Mouse (Mus musculus) ovary, adult 18-20 months (tissue): Measurements from ENCODE around the gene Pilra.
"Not testable (repeated sequence)": the region's sequence is repeated elsewhere in the genome, so short reads cannot be mapped to it uniquely, and the experiment has no call there.

Experiments
- DNase-seq: peaks from one replicate; pipeline ENCODE4 v3.0.0; 2022; ENCODE audit warnings: low spot score, mixed read lengths

Gene Pilra

DNA sequence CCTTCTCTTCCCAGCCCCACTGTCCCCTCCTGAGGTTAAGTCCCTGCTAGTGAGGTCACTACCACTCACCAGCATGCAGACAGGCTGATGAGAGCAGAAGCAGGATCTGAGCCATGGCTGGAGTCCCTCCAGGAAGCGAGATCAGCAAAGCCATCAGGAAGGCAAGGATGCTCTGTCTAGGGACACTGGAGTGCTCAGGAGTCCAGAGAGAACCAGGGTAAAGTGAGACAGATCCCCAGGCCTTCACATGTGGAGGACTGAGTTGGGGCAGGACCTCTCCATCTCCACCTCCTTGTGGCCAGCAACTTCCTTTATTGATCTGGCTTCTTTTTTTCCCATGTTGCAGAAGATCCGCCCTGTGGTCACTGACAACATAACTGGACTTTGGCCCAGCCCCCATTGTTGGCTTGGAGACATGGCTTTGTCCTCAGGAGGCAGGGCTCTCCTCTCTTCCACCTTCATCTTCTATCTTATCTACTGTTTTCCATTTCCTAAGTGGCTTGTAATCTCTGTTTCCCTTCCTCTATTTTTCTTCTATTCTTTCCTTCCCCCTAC is at the start of gene Pilra:
TSS of gene Pilra (minus strand) at position 316 of the 555 bp plus-strand sequence.
- DNase-seq: not testable (repeated sequence)

- no peak for DNase-seq
Measured at GRCm38 (mm10) chr5:137883345-137883744, 47.3 kb upstream of the Pilra start.

GRCm38 (mm10) chr5:137882922-137883321 is 46.8 kb upstream of the Pilra start:
- no peak for DNase-seq

- no peak for DNase-seq
Measured at GRCm38 (mm10) chr5:137877860-137878259, 41.8 kb upstream of the Pilra start.

- no peak for DNase-seq
Measured at GRCm38 (mm10) chr5:137875054-137875453, 39.0 kb upstream of the Pilra start.

GRCm38 (mm10) chr5:137872381-137872702 is 36.3 kb upstream of the Pilra start:
- not testable (repeated sequence) for DNase-seq

- DNase-seq: not testable (repeated sequence)
Measured at GRCm38 (mm10) chr5:137871644-137872380, 35.7 kb upstream of the Pilra start, which contains the start of gene Pilrb2. Pilrb2 (minus strand) TSS chr5:137871815.

- DNase-seq: not testable (repeated sequence)
Measured at GRCm38 (mm10) chr5:137868600-137868999, 32.5 kb upstream of the Pilra start.

- not testable (repeated sequence) for DNase-seq
Measured at GRCm38 (mm10) chr5:137864008-137864407, 27.9 kb upstream of the Pilra start.

DNA sequence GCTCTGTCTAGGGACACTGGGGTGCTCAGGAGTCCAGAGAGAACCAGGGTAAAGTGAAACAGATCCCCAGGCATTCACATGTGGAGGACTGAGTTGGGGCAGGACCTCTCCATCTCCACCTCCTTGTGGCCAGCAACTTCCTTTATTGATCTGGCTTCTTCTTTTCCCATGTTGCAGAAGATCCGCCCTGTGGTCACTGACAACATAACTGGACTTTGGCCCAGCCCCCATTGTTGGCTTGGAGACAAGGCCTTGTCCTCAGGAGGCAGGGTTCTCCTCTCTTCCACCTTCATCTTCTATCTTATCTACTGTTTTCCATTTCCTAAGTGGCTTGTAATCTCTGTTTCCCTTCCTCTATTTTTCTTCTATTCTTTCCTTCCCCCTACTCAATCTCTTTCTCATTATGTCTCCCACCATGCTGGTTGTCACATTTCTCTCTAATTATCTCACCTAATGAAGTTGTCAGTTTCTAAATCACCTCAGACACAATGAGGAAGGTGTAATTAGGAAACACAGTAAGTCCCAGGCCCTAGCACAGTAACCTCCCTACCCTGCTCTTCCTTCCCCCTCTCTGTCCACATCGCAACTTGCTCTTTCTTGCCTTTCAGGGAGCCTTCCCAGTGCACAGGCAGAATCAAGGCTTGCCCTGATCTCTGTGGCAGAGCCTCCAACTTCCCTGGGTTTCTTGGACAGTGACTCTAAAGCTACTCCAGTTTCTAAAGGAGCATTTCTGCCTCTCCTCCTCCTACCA is 22.1 kb upstream of the Pilra start, which contains the start of gene Pilrb1:
TSS of gene Pilrb1 (minus strand) at position 147 of the 751 bp plus-strand sequence.
- not testable (repeated sequence) for DNase-seq

GRCm38 (mm10) chr5:137856870-137857269 is 20.8 kb upstream of the Pilra start:
- DNase-seq: not testable (repeated sequence)

DNA sequence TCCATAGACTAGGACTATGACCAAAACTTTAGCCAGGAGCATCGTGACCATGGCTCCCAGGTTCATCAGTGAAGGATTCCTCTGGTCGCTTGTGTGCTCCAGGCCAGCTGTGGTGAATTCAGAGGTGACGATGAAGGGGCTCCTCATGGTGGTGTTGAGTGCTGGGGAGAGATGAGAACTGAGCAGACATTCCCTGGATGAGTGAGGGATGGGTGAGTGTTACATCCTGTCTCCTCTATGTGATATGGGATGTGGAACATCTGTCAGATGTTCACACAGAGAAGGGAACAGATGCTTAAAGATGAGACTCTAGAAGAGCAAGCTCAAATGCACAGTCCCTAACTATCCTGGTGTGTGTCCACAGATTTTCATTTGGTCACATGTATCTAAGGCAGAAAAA is 18.8 kb upstream of the Pilra start:
- not testable (repeated sequence) for DNase-seq

- not testable (repeated sequence) for DNase-seq
Measured at GRCm38 (mm10) chr5:137850313-137850712, 14.2 kb upstream of the Pilra start.

DNA sequence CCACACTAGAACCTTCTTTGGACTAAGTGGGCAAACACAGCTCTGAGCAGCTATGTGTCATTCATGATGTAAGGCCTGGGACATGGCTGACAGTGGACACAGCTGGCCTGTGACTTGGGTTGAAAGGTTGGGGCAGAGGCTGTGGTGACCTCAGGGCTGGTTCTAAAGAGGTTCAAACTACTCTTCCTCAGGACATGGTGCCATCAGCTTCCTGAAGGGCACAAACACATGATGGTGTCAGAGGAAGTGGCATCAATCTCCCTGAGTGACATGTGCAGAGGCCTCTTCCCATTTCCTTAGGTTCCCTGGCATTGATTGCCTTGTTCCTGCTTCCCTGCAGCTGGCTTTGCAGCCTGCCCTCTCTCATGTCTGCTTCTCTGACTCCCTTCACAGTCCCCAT is 1.0 kb upstream of the Pilra start:
- not testable (repeated sequence) for DNase-seq

DNA sequence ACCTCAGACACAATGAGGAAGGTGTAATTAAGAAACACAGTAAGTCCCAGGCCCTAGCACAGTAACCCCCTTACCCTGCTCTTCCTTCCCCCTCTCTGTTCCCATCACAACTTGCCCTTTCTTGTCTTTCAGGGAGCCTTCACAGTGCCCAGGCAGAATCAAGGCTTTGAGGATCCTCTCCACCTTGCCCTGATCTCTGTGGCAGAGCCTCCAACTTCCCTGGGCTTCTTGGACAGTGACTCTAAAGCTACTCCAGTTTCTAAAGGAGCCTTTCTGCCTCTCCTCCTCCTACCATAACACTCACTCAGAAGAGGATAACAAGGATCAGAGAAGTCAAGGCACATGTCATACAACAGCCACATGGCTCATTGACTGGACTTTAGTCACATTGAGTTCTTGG is 530 bp upstream of the Pilra start:
- no peak for DNase-seq

- no peak for DNase-seq
Measured at GRCm38 (mm10) chr5:137833500-137833899, 2.6 kb downstream of the Pilra start.

DNA sequence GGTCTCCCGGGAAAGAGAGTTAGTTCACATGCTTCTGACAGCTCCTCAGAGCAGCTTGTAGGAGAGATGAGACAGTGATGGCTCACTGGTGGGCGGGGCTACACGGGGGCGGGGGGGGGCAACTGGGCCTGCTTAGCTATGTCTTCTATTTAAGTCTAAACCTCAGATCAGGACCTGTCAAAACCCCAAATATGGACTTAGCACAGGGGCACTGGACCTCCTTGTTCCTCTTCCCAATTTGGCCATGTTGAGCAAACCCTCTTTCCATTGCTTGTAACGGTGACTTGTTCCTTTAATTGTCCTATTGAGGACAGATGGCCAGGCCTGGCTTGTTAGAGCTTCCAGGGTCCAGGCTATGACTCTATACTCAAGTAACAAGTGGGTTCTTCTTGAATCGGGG is 4.6 kb downstream of the Pilra start:
- no peak for DNase-seq

GRCm38 (mm10) chr5:137831106-137831505 is 5.0 kb downstream of the Pilra start:
- no peak for DNase-seq

DNA sequence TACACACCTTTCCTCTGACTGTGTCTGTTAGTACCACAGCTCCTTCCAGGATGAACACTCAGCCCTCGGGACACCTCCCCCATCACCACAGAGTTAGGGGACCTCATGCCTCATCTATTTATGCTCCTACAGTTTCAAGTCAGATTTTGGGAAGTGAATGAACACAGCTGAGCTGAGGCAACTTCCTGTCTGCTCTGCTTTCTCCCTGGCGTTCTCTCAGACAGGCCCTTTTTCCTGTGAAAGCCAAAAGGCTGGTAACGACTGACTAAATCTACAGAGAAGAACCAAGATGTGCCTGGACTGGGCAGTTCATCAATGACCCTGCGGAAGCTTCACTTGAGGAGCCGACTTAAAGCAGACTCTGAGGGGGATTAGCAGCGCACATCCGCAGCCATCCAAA is 5.8 kb downstream of the Pilra start:
- no peak for DNase-seq

GRCm38 (mm10) chr5:137828694-137829093 is 7.4 kb downstream of the Pilra start:
- no peak for DNase-seq

DNA sequence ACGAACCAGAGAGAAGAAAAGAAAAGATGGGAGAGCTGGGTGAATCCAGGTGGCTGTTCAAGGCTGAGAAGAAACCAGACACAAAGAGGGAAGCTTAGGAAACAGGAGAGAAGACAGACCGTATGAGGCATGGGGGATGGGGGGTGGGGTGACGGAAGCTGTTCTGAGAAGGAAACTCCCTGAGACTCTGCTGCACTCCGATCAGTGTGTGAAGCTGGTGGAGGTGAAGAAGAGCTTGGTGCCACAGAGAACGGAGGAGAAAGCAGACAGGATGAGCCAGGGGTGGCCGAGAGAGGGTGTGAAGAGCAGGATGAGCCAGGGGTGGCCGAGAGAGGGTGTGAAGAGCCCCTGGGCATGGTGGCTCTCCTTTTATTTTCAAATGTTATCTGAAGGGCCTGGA is 9.7 kb downstream of the Pilra start:
- DNase-seq: no peak

- no peak for DNase-seq
Measured at GRCm38 (mm10) chr5:137825971-137826370, 10.1 kb downstream of the Pilra start.

- no peak for DNase-seq
Measured at GRCm38 (mm10) chr5:137825030-137825429, 11.1 kb downstream of the Pilra start.
